Mouse (Mus musculus) cerebellum, adult 9-10 months (tissue): ENCODE results near the gene C87977.
"Not testable (repeated sequence)": the region's sequence is repeated elsewhere in the genome, so short reads cannot be mapped to it uniquely, and the experiment has no call there.

ENCODE experiments used
- DNase-seq: peaks from one replicate; pipeline ENCODE4 v3.0.0; 2022

Gene C87977

DNA sequence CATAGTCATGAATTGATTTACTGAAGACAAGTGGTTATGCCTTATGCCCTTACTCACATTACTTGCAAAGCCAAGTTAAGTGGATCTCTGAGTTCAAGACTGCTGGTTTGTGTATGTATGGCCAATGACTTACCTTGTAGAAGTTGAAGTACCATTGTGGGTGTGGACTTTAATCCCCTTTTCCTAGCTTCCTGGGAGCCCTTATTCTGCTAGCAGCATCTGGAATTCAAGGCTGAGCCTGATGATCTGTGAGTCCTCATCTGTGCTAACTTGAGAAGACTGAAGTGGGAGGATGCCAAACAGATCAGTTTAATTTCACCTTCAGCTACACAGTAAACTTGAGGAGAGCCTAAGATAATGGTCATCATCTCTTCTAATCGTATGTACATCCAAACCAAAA lies at the start of gene C87977:
C87977 (minus strand) TSS at position 101 of the 400 bp plus-strand sequence.
- not testable (repeated sequence) for DNase-seq

DNA sequence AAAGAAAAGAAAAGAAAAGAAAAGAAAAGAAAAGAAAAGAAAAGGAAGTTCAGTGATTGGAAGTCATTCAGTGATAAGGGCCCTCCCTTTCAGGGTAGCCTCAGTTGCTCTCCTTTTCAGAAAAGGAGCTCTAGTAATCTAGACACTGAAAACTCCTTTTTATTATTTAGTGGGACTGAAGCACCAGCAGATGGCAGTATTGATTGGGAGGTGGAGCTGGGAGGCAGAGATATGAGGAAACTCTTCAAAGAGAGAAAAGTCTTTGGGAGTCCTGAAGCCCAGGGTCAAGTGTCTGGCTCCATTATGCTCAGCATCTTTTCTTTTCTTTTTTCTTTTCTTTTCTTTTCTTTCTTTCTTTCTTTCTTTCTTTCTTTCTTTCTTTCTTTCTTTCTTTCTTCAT lies 41.6 kb upstream of the C87977 start:
- not testable (repeated sequence) for DNase-seq

DNA sequence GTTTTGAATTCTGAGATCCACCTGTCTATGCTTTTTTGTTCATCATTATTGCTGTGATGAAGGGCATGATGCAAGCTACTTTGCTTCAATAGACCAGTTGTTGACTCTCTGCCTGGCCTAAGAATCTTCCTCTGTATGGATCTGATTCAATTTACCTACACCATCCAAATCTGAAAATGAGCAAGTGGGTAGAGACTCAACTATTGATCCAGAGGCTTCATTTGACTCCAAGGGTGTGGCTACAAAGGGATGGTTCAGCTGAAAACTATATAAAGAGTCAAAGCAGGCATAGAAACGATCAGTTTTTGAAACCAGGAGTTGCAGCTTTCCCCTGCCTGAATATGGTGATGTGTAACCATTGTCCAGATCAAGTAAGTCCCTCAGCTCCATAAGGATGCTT lies 22.7 kb downstream of the C87977 start, which contains the start of gene Oog2:
Oog2 (plus strand) TSS at position 301 of the 400 bp plus-strand sequence.
- no peak for DNase-seq

DNA sequence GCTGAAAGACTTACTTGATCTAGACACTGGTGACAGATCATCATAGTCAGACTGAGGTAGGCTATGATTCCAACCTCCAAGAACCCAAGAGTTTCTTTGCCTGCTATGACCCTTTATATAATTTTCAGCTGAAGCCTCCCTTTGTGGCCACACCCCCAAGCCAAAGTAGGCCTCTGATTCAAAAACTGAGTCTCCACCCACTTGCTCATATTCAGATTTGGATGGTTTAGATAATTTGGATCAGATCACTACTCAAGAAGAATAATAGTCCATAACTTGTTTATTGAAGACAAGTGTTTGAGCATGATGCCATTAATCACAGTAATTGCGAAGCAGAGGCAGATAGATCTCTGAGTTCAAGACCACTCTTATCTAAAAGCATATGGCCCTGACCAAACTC lies 50.6 kb downstream of the C87977 start, which contains the start of gene Oog3:
Oog3 (minus strand) TSS at position 101 of the 400 bp plus-strand sequence.
- DNase-seq = no peak
